Mouse (Mus musculus): ENCODE measurements around the gene Prkch.

- TF ChIP-seq CTCF (IDR thresholded peaks at IDR 0.05; ENCODE audit: borderline replicate concordance, control insufficient read depth, extremely low read depth, insufficient read depth, low read length, poor library complexity) (no peak), POLR2A (IDR thresholded peaks at IDR 0.05; ENCODE audit: control insufficient read depth, extremely low read depth, insufficient read depth, low read length, poor library complexity) (no peak)
Measured at GRCm38 (mm10) chr12:73731848-73732540, 147.4 kb downstream of the Prkch start.

All from thymus, adult 2 months (tissue).